Mouse (Mus musculus) liver, embryonic 15.5 days (tissue): ENCODE measurements at regions not wholly inside any gene's neighbourhood (a gene's known extent, or its start where the extent isn't known, plus 50 kb on each side); places are given as distances from the start of the nearest gene placed in this dataset.
"Not testable (repeated sequence)": the region's sequence is repeated elsewhere in the genome, so short reads cannot be mapped to it uniquely, and the experiment has no call there.

Experiments
- ATAC-seq: fragments of 200-750 bp; cut with Nextera tagmentation; 2 replicates; pipeline ENCODE4 v1.8.0; 2017; ENCODE audit warnings: moderate number of reproducible peaks, mild to moderate bottlenecking, moderate library complexity; ENCODE audit not compliant: insufficient read depth
- H3K27ac ChIP-seq: fragments of 300-500 bp; sonication (generic); replicated peaks from 2 replicates; pipeline ENCODE4 v1.5.1; 2015; ENCODE audit warnings: mild to moderate bottlenecking, inconsistent platforms
- H3K27me3 ChIP-seq: fragments of 300-500 bp; sonication (generic); 2 replicates; pipeline ENCODE4 v1.6.1; 2015; ENCODE audit warnings: mild to moderate bottlenecking, inconsistent platforms
- H3K36me3 ChIP-seq: fragments of 300-500 bp; sonication (generic); replicated peaks from 2 replicates; pipeline ENCODE4 v1.6.1; 2015; ENCODE audit warnings: moderate library complexity, mild to moderate bottlenecking, inconsistent platforms
- H3K4me1 ChIP-seq: fragments of 300-500 bp; sonication (generic); replicated peaks from 2 replicates; pipeline ENCODE4 v1.6.1; 2015; ENCODE audit warnings: inconsistent platforms
- H3K4me2 ChIP-seq: fragments of 300-500 bp; sonication (generic); 2 replicates; pipeline ENCODE4 v1.6.1; 2015; ENCODE audit warnings: moderate library complexity, mild to moderate bottlenecking, inconsistent platforms
- H3K4me3 ChIP-seq: fragments of 300-500 bp; sonication (generic); replicated peaks from 2 replicates; pipeline ENCODE4 v1.5.1; 2015; ENCODE audit warnings: mild to moderate bottlenecking, inconsistent platforms
- H3K9ac ChIP-seq: fragments of 300-500 bp; sonication (generic); 2 replicates; pipeline ENCODE4 v1.6.1; 2015; ENCODE audit warnings: moderate library complexity, mild to moderate bottlenecking, inconsistent platforms
- H3K9me3 ChIP-seq: fragments of 300-500 bp; sonication (generic); replicated peaks from 2 replicates; pipeline ENCODE4 v1.6.1; 2016; ENCODE audit warnings: inconsistent platforms
- WGBS: fragments of 180-500 bp; shearing (Covaris S2); methylation state at CpG from one replicate; pipeline ENCODE4 v1.1.7; 2015; ENCODE audit warnings: mixed read lengths; ENCODE audit not compliant: insufficient replicate concordance; 5-methylcytosine and 5-hydroxymethylcytosine counted together

GRCm38 (mm10) chr10:95748360-95748759, 75.1 kb upstream of the Anapc15-ps start:
- 62% methylated on average over 1 of the region's 1 CpGs for WGBS
- H3K9ac ChIP-seq = no peak overlapping the region
- no peak for ATAC-seq
- no peaks in the 10 kb centered on the region for H3K27me3 ChIP-seq
- no peaks in the 10 kb centered on the region for H3K9me3 ChIP-seq
- no peaks in the 10 kb centered on the region for H3K36me3 ChIP-seq
- H3K4me3 ChIP-seq = no peak overlapping the region
- peaks cover 11% of the 10 kb centered on the region; the same call in 1 of the 2 replicates for H3K4me1 ChIP-seq
- H3K27ac ChIP-seq = no peak overlapping the region
- no peak overlapping the region for H3K4me2 ChIP-seq

DNA sequence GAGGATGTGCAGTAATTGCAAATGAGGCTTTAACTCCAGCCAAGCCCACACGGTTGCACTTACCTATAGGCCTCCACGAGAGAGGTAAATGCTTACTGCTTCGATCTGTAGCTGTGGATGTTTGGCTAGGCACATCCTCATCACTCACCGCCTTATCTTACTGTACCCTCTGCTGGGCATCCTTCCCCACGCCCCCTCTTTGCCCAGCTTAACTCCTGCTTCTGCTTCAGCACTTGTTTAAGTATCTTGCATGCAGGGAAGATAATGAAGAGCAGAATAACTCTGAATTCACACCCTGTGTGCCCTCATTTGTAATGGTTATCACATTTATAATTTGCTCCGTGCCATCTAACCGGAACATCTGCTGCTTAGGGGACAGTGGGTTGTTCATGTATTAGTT, 74.7 kb upstream of the Anapc15-ps start:
- WGBS = 44% methylated on average over 7 of the region's 7 CpGs
- H3K4me3 ChIP-seq = no peak overlapping the region
- no peak overlapping the region for H3K9ac ChIP-seq
- H3K9me3 ChIP-seq = no peaks in the 10 kb centered on the region
- H3K4me1 ChIP-seq = peaks cover 11% of the 10 kb centered on the region; the same call in 1 of the 2 replicates
- no peaks in the 10 kb centered on the region for H3K36me3 ChIP-seq
- peak; percentile 47; the same call in 1 of the 2 replicates for ATAC-seq
- H3K27ac ChIP-seq = no peak overlapping the region
- H3K4me2 ChIP-seq = no peak overlapping the region
- no peaks in the 10 kb centered on the region for H3K27me3 ChIP-seq

DNA sequence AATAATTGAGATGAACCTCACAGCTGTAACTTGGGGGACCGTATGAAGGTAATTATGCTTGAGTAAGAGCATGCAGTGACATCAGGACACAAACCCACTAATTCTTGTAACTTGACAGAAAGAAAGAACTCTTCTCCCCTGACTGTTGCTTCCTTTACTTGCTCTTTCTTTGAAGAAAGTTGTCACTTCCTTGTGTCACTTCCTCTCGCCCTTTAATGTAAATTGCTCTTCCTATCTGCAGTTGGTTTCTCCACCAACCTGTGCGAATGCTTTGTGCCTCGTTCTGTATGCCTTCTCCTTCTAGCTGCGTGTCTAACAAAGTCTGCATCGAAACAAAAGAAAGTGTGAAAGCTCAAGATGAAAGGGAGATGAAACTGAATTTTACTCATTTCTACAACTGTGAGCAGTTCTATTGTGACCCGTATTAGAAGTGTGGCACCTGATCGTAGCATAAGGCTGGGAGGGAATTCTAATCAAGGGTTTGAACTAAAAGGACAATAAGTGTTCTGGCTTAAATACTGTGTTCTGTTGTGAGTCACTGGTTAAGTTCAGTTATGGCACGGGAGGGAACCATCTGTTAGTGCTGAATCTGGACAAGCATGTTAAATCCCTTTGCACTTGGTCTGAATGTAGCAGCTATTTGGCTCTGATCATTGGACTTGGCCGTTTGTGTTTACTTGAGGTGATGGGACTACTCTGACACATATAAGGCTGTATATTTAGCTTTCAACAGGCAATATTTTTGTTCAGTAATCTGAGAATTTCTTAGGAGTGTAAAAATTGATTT, 72.8 kb upstream of the Anapc15-ps start:
- no peak overlapping the region for H3K4me2 ChIP-seq
- H3K27me3 ChIP-seq = no peaks in the 10 kb centered on the region
- ATAC-seq = no peak
- WGBS = 48% methylated on average over 10 of the region's 10 CpGs
- no peak overlapping the region for H3K27ac ChIP-seq
- no peaks in the 10 kb centered on the region for H3K9me3 ChIP-seq
- no peak overlapping the region for H3K9ac ChIP-seq
- H3K4me3 ChIP-seq = no peak overlapping the region
- H3K36me3 ChIP-seq = no peaks in the 10 kb centered on the region
- peaks cover 11% of the 10 kb centered on the region; the same call in 1 of the 2 replicates for H3K4me1 ChIP-seq

GRCm38 (mm10) chr10:95745254-95745653, 72.0 kb upstream of the Anapc15-ps start:
- WGBS = 59% methylated on average over 2 of the region's 2 CpGs
- ATAC-seq = no peak

DNA sequence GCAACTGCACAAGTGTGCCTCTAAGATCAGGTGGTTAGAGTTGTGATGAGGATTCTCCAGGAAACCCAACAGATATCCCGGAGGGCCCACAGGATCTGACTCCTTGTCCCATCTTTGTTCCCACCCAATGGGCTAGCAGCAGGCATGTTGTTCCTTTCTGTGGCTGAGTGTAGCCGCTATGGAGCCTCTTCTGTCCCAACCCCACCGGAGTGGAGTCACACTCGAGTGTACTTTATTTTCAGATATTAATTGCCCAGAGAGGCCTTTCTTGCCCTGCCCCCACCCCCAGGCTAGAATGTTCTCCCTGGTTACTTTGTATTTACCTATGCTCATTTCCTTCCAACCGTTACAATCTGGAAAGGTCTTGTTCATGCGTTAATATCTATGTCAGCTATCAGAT, 70.4 kb upstream of the Anapc15-ps start:
- 72% methylated on average over 6 of the region's 6 CpGs for WGBS
- ATAC-seq = no peak
- Histone ChIP-seq H3K4me3 (no peak overlapping the region), H3K36me3 (no peaks in the 10 kb centered on the region), H3K4me1 (peaks cover 11% of the 10 kb centered on the region; the same call in 1 of the 2 replicates), H3K27ac (no peak overlapping the region), H3K9me3 (no peaks in the 10 kb centered on the region), H3K4me2 (no peak overlapping the region), H3K9ac (no peak overlapping the region), H3K27me3 (no peaks in the 10 kb centered on the region)

More at GRCm38 (mm10) chr10:95745254-95745653, 72.0 kb upstream of the Anapc15-ps start:
- H3K4me2 ChIP-seq = no peak overlapping the region
- no peak overlapping the region for H3K4me3 ChIP-seq
- H3K4me1 ChIP-seq = peaks cover 11% of the 10 kb centered on the region; the same call in 1 of the 2 replicates
- no peak overlapping the region for H3K9ac ChIP-seq
- H3K9me3 ChIP-seq = no peaks in the 10 kb centered on the region
- H3K27me3 ChIP-seq = no peaks in the 10 kb centered on the region
- H3K36me3 ChIP-seq = no peaks in the 10 kb centered on the region
- no peak overlapping the region for H3K27ac ChIP-seq

- no peaks in the 10 kb centered on the region for H3K36me3 ChIP-seq
- 70% methylated on average over 4 of the region's 4 CpGs for WGBS
- no peaks in the 10 kb centered on the region for H3K27me3 ChIP-seq
- ATAC-seq = no peak
- H3K9ac ChIP-seq = no peak overlapping the region
- no peak overlapping the region for H3K4me2 ChIP-seq
- H3K4me3 ChIP-seq = no peak overlapping the region
- H3K9me3 ChIP-seq = no peaks in the 10 kb centered on the region
- H3K4me1 ChIP-seq = no peaks in the 10 kb centered on the region; the same call in 1 of the 2 replicates
- H3K27ac ChIP-seq = no peak overlapping the region
Observed at GRCm38 (mm10) chr10:95739421-95739820, 66.2 kb upstream of the Anapc15-ps start.

DNA sequence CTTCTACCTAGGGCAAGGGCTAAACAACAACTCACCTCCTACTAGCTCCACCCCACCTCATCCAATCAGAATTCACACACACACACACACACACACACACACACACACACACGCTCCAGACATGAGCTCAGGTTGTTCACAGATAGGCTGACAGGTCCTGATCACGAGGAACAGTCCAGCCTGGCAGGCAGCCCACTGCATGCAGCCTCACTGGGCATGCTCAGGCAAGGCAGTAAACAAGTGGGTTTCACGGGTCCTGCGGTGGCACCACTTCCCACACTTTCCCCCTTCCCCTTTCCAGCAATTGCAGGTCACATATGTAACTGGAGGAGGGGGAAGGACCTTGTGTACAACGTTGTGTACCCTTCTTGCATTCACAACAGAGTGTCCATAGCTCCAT, 63.5 kb upstream of the Anapc15-ps start:
- 49% methylated on average over 5 of the region's 5 CpGs for WGBS
- H3K27me3 ChIP-seq, H3K27ac ChIP-seq, H3K9ac ChIP-seq, H3K4me1 ChIP-seq, H3K36me3 ChIP-seq, ATAC-seq, H3K9me3 ChIP-seq, H3K4me3 ChIP-seq, H3K4me2 ChIP-seq: not testable (repeated sequence)

GRCm38 (mm10) chr10:95731001-95731400, 57.8 kb upstream of the Anapc15-ps start:
- no peaks in the 10 kb centered on the region for H3K36me3 ChIP-seq
- no peak overlapping the region for H3K9ac ChIP-seq
- H3K4me3 ChIP-seq = no peak overlapping the region
- H3K27ac ChIP-seq = no peak overlapping the region
- ATAC-seq = no peak
- no peaks in the 10 kb centered on the region for H3K9me3 ChIP-seq
- H3K4me2 ChIP-seq = no peak overlapping the region
- WGBS = 57% methylated on average over 10 of the region's 10 CpGs
- no peaks in the 10 kb centered on the region for H3K4me1 ChIP-seq
- H3K27me3 ChIP-seq = no peaks in the 10 kb centered on the region

DNA sequence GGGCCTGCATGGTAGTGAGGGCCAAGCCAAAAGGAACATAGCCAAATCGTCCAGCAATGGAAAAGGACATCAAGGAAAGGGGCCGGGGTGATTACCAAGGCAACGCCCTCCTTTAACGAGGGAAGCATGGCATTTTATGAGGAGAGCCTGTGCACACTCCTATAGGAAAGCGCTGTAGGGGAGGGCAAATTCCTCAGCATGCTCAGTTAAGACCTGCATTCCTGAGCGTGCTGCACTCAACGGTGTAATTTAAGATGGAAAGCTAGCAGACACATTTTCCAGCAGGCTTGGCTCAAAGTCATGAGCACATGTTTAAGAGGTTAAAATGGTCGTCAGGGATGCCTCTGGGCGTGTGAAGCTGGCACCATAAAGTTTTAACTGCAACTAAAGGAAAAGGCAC, 56.6 kb upstream of the Anapc15-ps start:
- peaks cover 6% of the 10 kb centered on the region for H3K4me1 ChIP-seq
- H3K9me3 ChIP-seq = no peaks in the 10 kb centered on the region
- 60% methylated on average over 9 of the region's 9 CpGs for WGBS
- no peak overlapping the region for H3K4me2 ChIP-seq
- H3K27ac ChIP-seq = no peak overlapping the region
- no peaks in the 10 kb centered on the region for H3K27me3 ChIP-seq
- ATAC-seq = no peak
- no peak overlapping the region for H3K4me3 ChIP-seq
- H3K36me3 ChIP-seq = no peaks in the 10 kb centered on the region
- no peak overlapping the region for H3K9ac ChIP-seq

GRCm38 (mm10) chr10:95725910-95726309, 52.7 kb upstream of the Anapc15-ps start:
- no peaks in the 10 kb centered on the region for H3K36me3 ChIP-seq
- H3K4me3 ChIP-seq = no peak overlapping the region
- no peak overlapping the region for H3K27ac ChIP-seq
- H3K9me3 ChIP-seq = no peaks in the 10 kb centered on the region
- no peak for ATAC-seq
- 55% methylated on average over 5 of the region's 5 CpGs for WGBS
- H3K9ac ChIP-seq = no peak overlapping the region
- no peaks in the 10 kb centered on the region for H3K27me3 ChIP-seq
- H3K4me1 ChIP-seq = peaks cover 25% of the 10 kb centered on the region
- no peak overlapping the region for H3K4me2 ChIP-seq

GRCm38 (mm10) chr10:95725349-95725748, 52.1 kb upstream of the Anapc15-ps start:
- no peaks in the 10 kb centered on the region for H3K36me3 ChIP-seq
- H3K27me3 ChIP-seq = no peaks in the 10 kb centered on the region
- H3K4me3 ChIP-seq = no peak overlapping the region
- no peak overlapping the region for H3K4me2 ChIP-seq
- no peak overlapping the region for H3K27ac ChIP-seq
- ATAC-seq = no peak
- H3K9ac ChIP-seq = no peak overlapping the region
- H3K4me1 ChIP-seq = peaks cover 31% of the 10 kb centered on the region
- 62% methylated on average over 5 of the region's 5 CpGs for WGBS
- no peaks in the 10 kb centered on the region for H3K9me3 ChIP-seq
